Mouse (Mus musculus) thymus, adult 18-20 months (tissue): ENCODE measurements around the gene Usp37.
"Not testable (repeated sequence)": the region's sequence is repeated elsewhere in the genome, so short reads cannot be mapped to it uniquely, and the experiment has no call there.

ENCODE experiments used
- DNase-seq, 2 experiments: peaks; one replicate each; pipeline ENCODE4 v3.0.0; 2022; ENCODE audit warnings: mixed read lengths in 2 of 2

The Usp37 gene

GRCm38 (mm10) chr1:74396456-74397222, 147.4 kb downstream of the Usp37 start:
- not testable (repeated sequence) for DNase-seq

- DNase-seq = no peak
Measured at GRCm38 (mm10) chr1:74395290-74395689, 148.8 kb downstream of the Usp37 start.

GRCm38 (mm10) chr1:74394858-74395257, 149.2 kb downstream of the Usp37 start:
- DNase-seq = no peak

- no peak for DNase-seq
Measured at GRCm38 (mm10) chr1:74394311-74394710, 149.8 kb downstream of the Usp37 start.

- DNase-seq = no peak
Measured at GRCm38 (mm10) chr1:74393697-74394096, 150.4 kb downstream of the Usp37 start.

GRCm38 (mm10) chr1:74393010-74393409, 151.1 kb downstream of the Usp37 start:
- no peak for DNase-seq

- DNase-seq = no peak
Measured at GRCm38 (mm10) chr1:74392446-74392994, 151.6 kb downstream of the Usp37 start.

GRCm38 (mm10) chr1:74391844-74392441, 152.1 kb downstream of the Usp37 start:
- DNase-seq = peak; percentile 76 to 77

- DNase-seq = peak; percentile 91 to 94
Measured at GRCm38 (mm10) chr1:74390924-74391748, 152.9 kb downstream of the Usp37 start, which contains the start of gene Ctdsp1. Gene Ctdsp1, plus strand, starts transcription at chr1:74391509.

- DNase-seq = peak; percentile 43 to 58
Measured at GRCm38 (mm10) chr1:74390287-74390906, 153.7 kb downstream of the Usp37 start.

GRCm38 (mm10) chr1:74389831-74390286, 154.2 kb downstream of the Usp37 start:
- DNase-seq = peak; percentile 56 to 68

- DNase-seq = no peak
Measured at GRCm38 (mm10) chr1:74388398-74388920, 155.6 kb downstream of the Usp37 start.

- no peak for DNase-seq
Measured at GRCm38 (mm10) chr1:74387386-74387988, 156.6 kb downstream of the Usp37 start.

GRCm38 (mm10) chr1:74386714-74387385, 157.2 kb downstream of the Usp37 start:
- peak; percentile 82 to 92 for DNase-seq

- DNase-seq = no peak
Measured at GRCm38 (mm10) chr1:74386363-74386713, 157.7 kb downstream of the Usp37 start.

GRCm38 (mm10) chr1:74385531-74385930, 158.6 kb downstream of the Usp37 start:
- no peak for DNase-seq
